Mouse (Mus musculus) MN1 (cell line): Measurements from ENCODE around the gene Fgf5.

Experiments used
- DNase-seq: peaks from one replicate; pipeline ENCODE4 v3.0.0-alpha.2; 2016; ENCODE audit warnings: low spot score

Fgf5 gene

DNA sequence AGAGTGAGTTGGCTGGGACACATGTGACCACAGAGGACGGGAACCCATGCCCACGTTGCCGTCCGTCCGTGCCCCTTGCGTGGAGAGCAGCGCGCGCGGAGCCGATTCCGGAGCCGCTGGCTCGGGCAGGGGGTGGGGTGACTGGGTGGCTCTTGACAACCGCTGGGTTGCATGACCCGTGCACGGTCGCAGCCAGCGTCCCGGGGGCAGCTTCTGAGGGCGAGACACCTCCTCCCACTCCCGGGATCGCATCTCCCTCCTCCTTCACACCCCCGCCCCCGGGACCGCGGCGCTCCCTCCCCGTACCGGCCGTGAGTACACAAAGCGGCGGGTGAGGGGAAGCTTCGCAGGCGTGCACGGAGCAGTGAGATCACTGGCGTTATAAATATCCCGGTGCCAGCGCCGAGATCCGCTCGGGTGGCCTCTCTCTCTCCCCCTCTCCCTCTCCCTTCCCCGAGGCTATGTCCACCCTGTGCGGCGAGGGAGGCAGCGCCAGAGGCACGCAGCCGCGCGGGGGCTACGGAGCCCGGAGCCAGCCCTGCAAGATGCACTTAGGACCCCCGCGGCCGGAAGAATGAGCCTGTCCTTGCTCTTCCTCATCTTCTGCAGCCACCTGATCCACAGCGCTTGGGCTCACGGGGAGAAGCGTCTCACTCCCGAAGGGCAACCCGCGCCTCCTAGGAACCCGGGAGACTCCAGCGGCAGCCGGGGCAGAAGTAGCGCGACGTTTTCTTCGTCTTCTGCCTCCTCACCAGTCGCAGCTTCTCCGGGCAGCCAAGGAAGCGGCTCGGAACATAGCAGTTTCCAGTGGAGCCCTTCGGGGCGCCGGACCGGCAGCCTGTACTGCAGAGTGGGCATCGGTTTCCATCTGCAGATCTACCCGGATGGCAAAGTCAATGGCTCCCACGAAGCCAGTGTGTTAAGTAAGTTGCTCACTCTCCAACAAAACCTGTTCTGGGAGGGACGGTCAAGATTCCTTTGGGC, at the start of gene Fgf5:
Fgf5 (plus strand) TSS at position 347 of the 984 bp plus-strand sequence.
- DNase-seq: no peak

DNA sequence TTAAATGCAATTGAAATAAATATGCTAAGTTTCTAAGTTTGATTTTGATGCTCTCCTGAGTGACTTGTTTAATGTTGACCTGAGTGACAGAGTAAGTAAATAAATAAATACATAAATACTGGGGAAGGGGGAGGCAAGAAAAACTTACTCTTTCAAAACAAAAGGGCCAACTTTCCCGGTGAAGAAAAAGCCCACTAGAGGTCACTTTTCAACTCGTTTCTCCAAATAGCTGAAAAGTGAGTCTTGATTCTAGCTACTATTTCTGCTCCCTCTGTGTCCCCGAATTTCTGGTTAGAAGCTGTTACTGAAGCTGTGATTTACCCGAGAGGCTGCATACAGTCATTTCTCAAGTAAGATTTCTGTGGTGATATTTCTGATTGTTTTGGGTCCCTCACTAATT, 41.5 kb upstream of the Fgf5 start:
- no peak for DNase-seq

GRCm38 (mm10) chr5:98221956-98222355, 32.0 kb upstream of the Fgf5 start:
- DNase-seq: no peak

DNA sequence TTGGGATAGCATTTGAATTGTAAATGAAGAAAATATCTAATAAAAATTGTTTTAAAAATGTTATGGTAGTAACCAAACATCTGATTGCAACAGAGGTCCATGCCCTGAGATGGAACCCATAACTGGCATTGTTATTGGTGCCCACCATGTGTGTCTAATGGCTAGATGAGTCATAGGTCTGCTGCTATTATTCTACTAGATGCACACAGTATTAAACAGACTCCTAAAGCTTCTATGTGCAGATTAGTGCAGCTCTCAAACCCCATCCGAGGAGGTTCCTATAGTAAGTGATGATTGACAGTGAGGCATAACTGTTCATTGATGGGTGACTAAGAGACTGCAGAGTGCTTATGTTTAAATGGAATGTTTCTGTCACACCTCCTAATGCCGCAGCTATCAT, 27.3 kb upstream of the Fgf5 start:
- DNase-seq: no peak

- DNase-seq: no peak
Measured at GRCm38 (mm10) chr5:98229456-98229855, 24.5 kb upstream of the Fgf5 start.

DNA sequence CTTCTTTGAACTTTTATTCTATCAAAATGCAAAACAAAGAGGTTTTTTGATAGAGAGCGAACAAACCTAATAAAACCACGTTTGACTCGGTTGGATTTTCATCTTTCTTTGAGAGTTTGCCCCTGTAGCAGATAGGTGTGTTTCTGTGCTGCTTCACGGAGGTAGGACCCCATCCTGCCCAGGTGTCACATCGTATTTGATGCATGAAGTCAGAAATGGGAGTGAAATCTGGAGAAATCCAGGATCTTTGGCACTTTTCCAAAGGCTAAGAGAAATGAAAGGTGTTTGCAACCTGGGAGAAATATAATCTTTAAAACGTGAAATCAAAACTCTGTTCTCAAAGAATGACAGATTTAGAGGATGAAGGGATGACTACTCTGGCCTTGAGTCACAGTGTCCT, 15.5 kb upstream of the Fgf5 start:
- DNase-seq: no peak

- DNase-seq: no peak
Measured at GRCm38 (mm10) chr5:98241322-98241829, 12.6 kb upstream of the Fgf5 start.

DNA sequence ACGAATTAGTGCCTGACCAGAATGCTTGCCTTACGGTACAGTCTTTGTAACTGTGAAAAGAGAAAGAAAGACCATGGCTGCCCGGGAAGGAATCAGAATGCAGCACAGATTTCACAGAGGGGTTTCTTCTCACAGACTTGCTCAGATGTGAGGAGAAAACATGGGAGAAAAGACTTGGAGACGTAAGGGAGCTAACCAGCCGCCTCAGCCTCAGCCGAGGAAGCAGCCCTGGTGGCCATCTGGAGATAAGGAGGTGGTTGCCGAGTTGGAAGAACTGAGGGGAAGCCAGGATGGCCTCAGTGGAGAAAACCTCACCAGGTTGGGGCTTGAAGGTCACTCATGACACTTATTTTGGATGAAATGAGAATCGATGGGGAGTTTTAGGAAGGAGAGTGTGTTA, 8.7 kb upstream of the Fgf5 start:
- DNase-seq: no peak

DNA sequence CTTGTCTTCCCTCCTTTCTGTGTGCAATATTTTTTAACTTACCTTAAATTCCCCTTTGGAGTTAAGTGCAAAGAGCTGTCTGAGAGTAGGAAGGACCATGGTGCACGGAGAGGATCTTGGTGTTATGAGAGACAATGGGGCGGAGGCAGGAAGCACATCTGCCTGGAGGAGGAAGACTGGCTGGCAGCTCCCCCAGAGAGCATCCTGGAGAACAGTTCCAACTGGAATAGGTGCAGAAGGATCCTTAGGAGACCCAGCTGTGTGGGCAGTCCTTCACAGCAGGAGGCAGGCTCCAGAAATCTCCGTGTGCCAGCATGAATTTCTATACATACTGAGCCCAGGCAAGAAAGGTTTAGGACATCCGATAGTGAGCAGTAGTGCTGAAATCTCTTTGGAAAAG, 8.0 kb upstream of the Fgf5 start:
- DNase-seq: no peak

GRCm38 (mm10) chr5:98246826-98247225, 7.2 kb upstream of the Fgf5 start:
- DNase-seq: no peak

GRCm38 (mm10) chr5:98247516-98247915, 6.5 kb upstream of the Fgf5 start:
- DNase-seq: no peak

DNA sequence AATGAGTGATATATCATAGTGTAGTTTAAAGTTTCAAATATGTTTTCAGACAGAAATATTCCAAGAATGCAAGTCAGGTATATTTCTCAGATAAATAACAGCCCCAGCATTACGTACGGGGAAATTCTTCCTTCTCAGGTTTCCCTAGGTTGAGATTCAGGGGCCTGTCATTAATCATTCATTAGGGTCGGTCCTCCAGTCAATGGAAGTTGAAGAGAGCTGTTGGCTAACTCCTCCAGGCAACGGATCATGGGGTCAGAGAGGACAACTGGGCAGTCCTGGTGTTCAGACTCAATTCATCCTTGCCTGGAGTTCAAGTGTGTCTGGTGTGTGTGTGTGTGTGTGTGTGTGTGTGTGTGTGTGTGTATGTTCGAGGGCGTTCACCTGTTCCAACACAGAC, 837 bp upstream of the Fgf5 start:
- no peak for DNase-seq

GRCm38 (mm10) chr5:98255176-98255575, 1.2 kb downstream of the Fgf5 start:
- no peak for DNase-seq

DNA sequence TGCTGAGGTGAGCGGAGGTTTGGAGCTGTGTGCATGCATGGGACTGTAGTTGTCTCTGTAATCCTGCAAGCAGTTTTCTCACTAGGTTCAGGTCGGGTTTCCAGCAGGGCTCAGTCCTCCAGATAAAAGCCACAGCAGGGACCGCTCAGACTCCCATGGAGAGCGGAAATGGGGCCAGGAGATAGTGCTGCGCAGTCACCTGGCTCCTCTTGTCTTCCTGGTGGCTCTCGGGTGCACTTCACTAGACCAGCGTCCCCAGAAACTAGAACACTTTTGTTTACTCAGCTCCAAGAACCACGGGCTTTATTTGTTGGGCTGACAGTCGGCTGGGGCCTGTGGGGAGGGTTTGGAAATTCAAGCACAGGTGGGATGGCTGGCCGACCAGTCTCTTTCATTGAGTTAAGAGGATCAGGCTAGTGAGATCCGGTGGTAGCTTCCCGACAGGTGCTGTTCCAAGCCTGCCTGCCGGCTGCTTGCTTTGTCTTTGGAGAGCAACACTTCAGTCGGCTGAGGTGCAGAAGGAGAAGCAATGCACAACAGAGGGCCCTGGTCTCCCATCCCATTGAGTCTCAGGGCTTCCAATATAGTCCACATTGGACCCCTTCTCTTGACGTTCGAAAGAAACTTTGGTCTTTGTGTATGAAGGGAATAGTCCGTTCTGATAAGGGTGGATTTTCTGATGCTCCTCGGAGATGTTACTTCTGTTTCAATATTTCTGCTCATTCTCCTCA, 1.9 kb downstream of the Fgf5 start:
- DNase-seq: no peak

DNA sequence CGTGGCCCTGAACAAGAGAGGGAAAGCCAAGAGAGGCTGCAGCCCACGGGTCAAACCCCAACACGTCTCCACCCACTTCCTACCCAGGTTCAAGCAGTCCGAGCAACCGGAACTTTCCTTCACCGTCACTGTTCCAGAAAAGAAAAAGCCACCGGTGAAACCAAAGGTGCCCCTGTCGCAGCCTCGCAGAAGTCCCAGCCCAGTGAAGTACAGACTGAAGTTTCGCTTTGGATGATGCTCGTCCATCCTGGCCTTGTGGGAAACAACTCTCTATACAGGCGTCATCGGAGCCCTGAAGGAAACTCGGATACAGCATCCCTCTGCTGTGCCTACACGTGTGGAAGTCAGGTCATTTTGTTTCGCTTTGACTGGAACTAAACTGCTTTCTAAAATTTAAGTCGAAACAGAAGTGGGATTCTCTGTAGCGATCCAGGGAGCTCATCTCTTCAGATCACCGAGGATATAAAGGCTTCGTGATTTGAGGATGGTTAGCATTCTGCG, 21.4 kb downstream of the Fgf5 start:
- DNase-seq: no peak

DNA sequence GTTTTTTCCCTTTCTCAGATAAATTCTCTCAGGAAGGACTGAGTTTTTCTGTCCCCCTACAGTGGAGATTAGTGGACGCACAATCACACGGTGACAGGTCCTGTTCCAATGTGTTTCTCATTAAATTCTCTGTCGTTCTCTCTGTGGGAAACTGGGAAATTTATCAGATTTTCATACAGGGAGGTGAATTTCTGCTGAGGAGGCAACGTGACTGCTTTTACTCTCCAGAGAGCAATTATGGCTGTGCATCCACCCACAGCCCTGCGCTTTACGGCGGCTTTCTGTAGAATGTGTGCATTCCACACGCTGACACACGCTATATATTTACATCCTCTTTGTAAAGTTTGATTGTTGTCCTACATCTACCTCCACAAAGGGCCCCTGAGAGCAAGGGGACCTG, 28.0 kb downstream of the Fgf5 start:
- no peak for DNase-seq

GRCm38 (mm10) chr5:98283696-98284478, 29.9 kb downstream of the Fgf5 start:
- DNase-seq: no peak

GRCm38 (mm10) chr5:98290642-98291041, 36.7 kb downstream of the Fgf5 start:
- no peak for DNase-seq

GRCm38 (mm10) chr5:98292388-98293048, 38.5 kb downstream of the Fgf5 start:
- DNase-seq: no peak

DNA sequence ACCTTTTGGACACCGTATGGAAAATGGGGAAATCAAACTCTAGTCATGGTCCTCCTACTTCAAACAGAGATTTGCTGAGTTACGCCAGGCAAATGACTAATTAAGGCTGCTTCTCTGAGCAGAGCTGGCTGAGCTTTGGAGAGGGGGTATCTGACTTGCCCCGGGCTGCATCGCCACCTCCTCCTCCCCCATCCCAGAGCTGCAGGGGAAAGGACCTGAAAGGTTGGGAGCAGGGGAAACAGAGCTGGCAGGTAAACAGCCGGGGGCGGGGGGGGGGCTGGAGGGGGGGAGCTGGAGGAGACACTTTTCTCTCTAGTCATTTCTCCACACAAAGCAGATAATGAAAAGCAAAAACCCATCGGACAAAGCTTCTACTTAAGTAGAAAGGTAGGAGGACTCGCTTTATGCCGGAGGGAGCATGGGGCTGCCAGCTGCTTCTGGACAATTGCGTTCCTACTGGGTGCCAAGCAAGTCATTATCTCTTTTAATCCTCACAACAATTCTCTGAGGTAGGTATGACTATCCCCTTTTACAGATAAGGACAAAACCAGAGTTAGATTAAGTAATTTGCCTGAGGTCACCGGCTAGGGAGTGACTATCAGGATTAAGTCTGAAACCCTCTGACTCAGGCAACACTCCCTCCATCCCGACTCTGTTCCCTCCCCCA, 39.2 kb downstream of the Fgf5 start:
- DNase-seq: no peak

DNA sequence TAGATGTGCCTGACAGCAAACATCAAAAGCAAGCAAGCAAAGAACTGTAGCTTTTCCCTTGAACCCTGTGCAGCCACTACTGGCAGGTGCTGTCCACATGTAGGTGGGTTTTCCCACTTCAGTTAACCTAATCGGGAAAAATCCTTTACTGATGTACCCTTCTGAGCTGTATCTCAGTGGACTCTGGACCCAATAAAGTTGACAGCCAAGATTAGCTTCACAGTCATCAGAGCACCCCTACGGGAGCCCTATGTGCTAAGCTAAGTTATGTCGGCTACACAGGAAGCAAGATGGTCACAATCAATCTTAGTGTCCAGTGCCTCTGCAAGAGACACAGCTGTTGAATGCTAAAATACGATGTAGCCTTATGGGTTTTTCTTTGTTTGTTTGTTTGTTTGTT, 46.1 kb downstream of the Fgf5 start:
- DNase-seq: no peak
